Mouse (Mus musculus): ENCODE measurements around the gene Ube2i. TPM values are rescaled to one million over a fixed set of nuclear protein-coding genes. Genes with fewer than 3 reads are reported as not detected.

The Ube2i gene
- 632 and 669 TPM in 2 replicates for polyA plus RNA-seq (2012; rRNA removed)

GRCm38 (mm10) chr17:25274571-25275346 lies at the start of gene Ube2i:
Ube2i (minus strand) TSS chr17:25274622.

GRCm38 (mm10) chr17:25318354-25318753 lies 43.9 kb upstream of the Ube2i start, which contains the start of gene Prss29:
Prss29 (plus strand) TSS chr17:25318654.

GRCm38 (mm10) chr17:25308346-25308745 lies 33.9 kb upstream of the Ube2i start, which contains the start of gene Prss28:
Prss28 (plus strand) TSS chr17:25308646.

DNA sequence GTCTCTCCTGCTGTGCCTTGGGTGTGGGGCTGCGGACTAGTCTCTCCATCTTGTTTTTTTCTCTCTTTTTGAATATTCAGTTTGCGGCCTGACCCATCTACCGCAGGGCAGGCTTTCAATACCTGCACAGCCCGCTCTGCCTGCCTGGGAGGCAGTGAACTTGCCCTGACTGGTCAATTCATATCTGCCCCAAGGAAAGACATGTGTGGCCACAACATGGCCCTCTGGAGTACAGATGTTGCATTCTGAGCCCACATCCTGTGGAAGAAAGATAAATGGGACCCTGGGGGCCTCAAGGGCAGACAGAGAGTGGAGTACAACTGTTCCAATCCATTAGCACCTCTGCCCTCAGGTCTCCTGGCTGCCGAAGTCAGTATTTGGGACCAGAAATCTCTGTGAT lies 23.7 kb upstream of the Ube2i start, which contains the start of gene Prss34:
Gene Prss34 (plus strand): TSS at position 301 of the 400 bp plus-strand sequence.

DNA sequence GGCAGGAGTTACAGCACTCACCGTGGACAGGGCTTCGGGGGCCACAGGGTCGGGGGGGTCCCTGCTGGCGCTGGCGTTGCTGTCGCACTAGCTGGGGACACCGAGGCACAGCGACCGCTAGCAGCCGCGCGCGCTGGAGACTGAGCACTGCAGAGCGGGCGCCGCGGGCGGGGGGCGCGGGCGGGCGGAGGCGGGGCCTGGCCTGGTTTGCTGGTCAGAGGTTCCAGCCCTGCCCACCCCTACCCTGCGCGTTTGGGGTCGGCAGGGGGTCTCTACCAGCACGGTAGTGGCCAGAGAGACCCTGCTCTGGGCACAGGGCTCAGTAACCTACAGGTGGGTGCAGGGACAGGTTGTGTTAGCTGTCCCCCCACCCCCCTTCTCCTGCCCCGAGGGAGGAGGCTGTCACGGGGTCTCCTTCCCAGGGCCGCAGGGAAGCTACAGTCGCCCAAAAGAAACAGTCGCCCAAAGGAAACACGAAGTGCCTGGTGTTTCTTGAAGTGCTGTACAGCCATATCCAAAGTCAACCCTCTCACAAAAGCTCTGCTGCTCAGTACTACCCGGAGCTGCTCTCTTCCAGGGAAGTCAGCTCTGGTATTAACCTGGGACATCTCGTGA lies 18.2 kb downstream of the Ube2i start, which contains the start of gene Baiap3:
Gene Baiap3 (minus strand): TSS at position 225 of the 615 bp plus-strand sequence.

GRCm38 (mm10) chr17:25239695-25240636 lies 34.5 kb downstream of the Ube2i start, which contains the start of the genes Gnptg and Tsr3:
Gnptg (minus strand) TSS chr17:25240124.
Tsr3 (plus strand) TSS chr17:25240170.

Other genes with a start within 250 kb of the Ube2i start
- 4.2 and 7.3 TPM in 2 replicates for gene Tmem204, start 191.0 kb downstream of the Ube2i start, polyA plus RNA-seq (2012; rRNA removed)
- gene Telo2, start 158.7 kb downstream of the Ube2i start, polyA plus RNA-seq (2012; rRNA removed), result 31.8 and 44.2 TPM in 2 replicates
- not detected in 2 replicates for gene Ptx4, start 153.9 kb downstream of the Ube2i start, polyA plus RNA-seq (2012; rRNA removed)
- gene Clcn7, start 141.2 kb downstream of the Ube2i start, polyA plus RNA-seq (2012; rRNA removed), result 27.6 and 29.7 TPM in 2 replicates
- gene Ccdc154, start 112.2 kb downstream of the Ube2i start, polyA plus RNA-seq (2012; rRNA removed), result 0.02 TPM in 2 replicates
- gene Gm38655, start 99.2 kb downstream of the Ube2i start, polyA plus RNA-seq (2012; rRNA removed), result not detected in 2 replicates
- 28.6 and 42.4 TPM in 2 replicates for gene BC003965, start 90.1 kb downstream of the Ube2i start, polyA plus RNA-seq (2012; rRNA removed)
- 16.4 and 17.0 TPM in 2 replicates for gene Unkl, start 86.2 kb downstream of the Ube2i start, polyA plus RNA-seq (2012; rRNA removed)
- gene Gnptg, start 34.5 kb downstream of the Ube2i start, polyA plus RNA-seq (2012; rRNA removed), result 42.2 and 53.3 TPM in 2 replicates
- gene Tsr3, start 34.5 kb downstream of the Ube2i start, polyA plus RNA-seq (2012; rRNA removed), result 52.3 and 87.6 TPM in 2 replicates
- 2.9 and 3.1 TPM in 2 replicates for gene Baiap3, start 18.3 kb downstream of the Ube2i start, polyA plus RNA-seq (2012; rRNA removed)
- gene Prss34, start 23.8 kb upstream of the Ube2i start, polyA plus RNA-seq (2012; rRNA removed), result 0.20 TPM in 1 of 2 replicates, not detected in the other
- not detected in 2 replicates for gene Prss28, start 34.0 kb upstream of the Ube2i start, polyA plus RNA-seq (2012; rRNA removed)
- gene Prss29, start 44.0 kb upstream of the Ube2i start, polyA plus RNA-seq (2012; rRNA removed), result not detected in 2 replicates
- not detected in 2 replicates for gene Tpsab1, start 70.9 kb upstream of the Ube2i start, polyA plus RNA-seq (2012; rRNA removed)
- not detected in 2 replicates for gene Tpsb2, start 91.7 kb upstream of the Ube2i start, polyA plus RNA-seq (2012; rRNA removed)
- gene Tpsg1, start 94.7 kb upstream of the Ube2i start, polyA plus RNA-seq (2012; rRNA removed), result not detected in 2 replicates
- gene Cacna1h, start 159.2 kb upstream of the Ube2i start, polyA plus RNA-seq (2012; rRNA removed), result 53.5 and 55.8 TPM in 2 replicates
- gene Tekt4, start 180.0 kb upstream of the Ube2i start, polyA plus RNA-seq (2012; rRNA removed), result 0.25 and 0.42 TPM in 2 replicates
- gene Sstr5, start 222.7 kb upstream of the Ube2i start, polyA plus RNA-seq (2012; rRNA removed), result 0.06 and 0.07 TPM in 2 replicates

Data from central nervous system, embryonic 11.5 days (tissue).